Mouse (Mus musculus) lung, postnatal 10 days (tissue): Measurements from ENCODE around the gene Itpr2.

Experiments used
- DNase-seq: peaks from one replicate; pipeline ENCODE4 v3.0.0; 2021

Itpr2 gene

GRCm38 (mm10) chr6:146501866-146502804 is at the start of gene Itpr2:
Gene Itpr2 (minus strand): TSS chr6:146502223.
- DNase-seq, result peak; percentile 95

- no peak for DNase-seq
Observed at GRCm38 (mm10) chr6:146551326-146551725, 49.3 kb upstream of the Itpr2 start.

- no peak for DNase-seq
Observed at GRCm38 (mm10) chr6:146550421-146550820, 48.4 kb upstream of the Itpr2 start.

GRCm38 (mm10) chr6:146545289-146545865 is 43.4 kb upstream of the Itpr2 start:
- DNase-seq, result peak; percentile 21

GRCm38 (mm10) chr6:146544622-146545021 is 42.6 kb upstream of the Itpr2 start:
- no peak for DNase-seq

- DNase-seq, result no peak
Observed at GRCm38 (mm10) chr6:146540386-146540785, 38.4 kb upstream of the Itpr2 start.

- DNase-seq, result no peak
Observed at GRCm38 (mm10) chr6:146538661-146539060, 36.6 kb upstream of the Itpr2 start.

- DNase-seq, result no peak
Observed at GRCm38 (mm10) chr6:146538071-146538470, 36.0 kb upstream of the Itpr2 start.

- no peak for DNase-seq
Observed at GRCm38 (mm10) chr6:146537111-146537510, 35.1 kb upstream of the Itpr2 start.

- DNase-seq, result no peak
Observed at GRCm38 (mm10) chr6:146535501-146535900, 33.5 kb upstream of the Itpr2 start.

- DNase-seq, result no peak
Observed at GRCm38 (mm10) chr6:146533146-146533545, 31.1 kb upstream of the Itpr2 start.

GRCm38 (mm10) chr6:146530769-146531168 is 28.7 kb upstream of the Itpr2 start:
- peak; percentile 63 for DNase-seq

- DNase-seq, result no peak
Observed at GRCm38 (mm10) chr6:146530363-146530762, 28.3 kb upstream of the Itpr2 start.

GRCm38 (mm10) chr6:146527537-146527936 is 25.5 kb upstream of the Itpr2 start:
- no peak for DNase-seq

- no peak for DNase-seq
Observed at GRCm38 (mm10) chr6:146525500-146525899, 23.5 kb upstream of the Itpr2 start.

- DNase-seq, result no peak
Observed at GRCm38 (mm10) chr6:146521456-146522245, 19.6 kb upstream of the Itpr2 start.

GRCm38 (mm10) chr6:146519019-146519418 is 17.0 kb upstream of the Itpr2 start:
- no peak for DNase-seq

GRCm38 (mm10) chr6:146515936-146516335 is 13.9 kb upstream of the Itpr2 start:
- no peak for DNase-seq

- DNase-seq, result peak; percentile 53
Observed at GRCm38 (mm10) chr6:146514531-146514948, 12.5 kb upstream of the Itpr2 start.

- no peak for DNase-seq
Observed at GRCm38 (mm10) chr6:146513899-146514298, 11.9 kb upstream of the Itpr2 start.

GRCm38 (mm10) chr6:146513384-146513783 is 11.4 kb upstream of the Itpr2 start:
- peak; percentile 70 for DNase-seq

GRCm38 (mm10) chr6:146511511-146511910 is 9.5 kb upstream of the Itpr2 start:
- no peak for DNase-seq

- DNase-seq, result no peak
Observed at GRCm38 (mm10) chr6:146509891-146510290, 7.9 kb upstream of the Itpr2 start.
